Mouse (Mus musculus): ENCODE data around the gene Ccdc8.

Gene Ccdc8

GRCm38 (mm10) chr7:17009326-17010009 is 17.0 kb downstream of the Ccdc8 start:
- no peak for DNase-seq (ENCODE audit: low read depth, low spot score)

GRCm38 (mm10) chr7:17010010-17010347 is 17.5 kb downstream of the Ccdc8 start:
- DNase-seq (ENCODE audit: low read depth, low spot score), result no peak

GRCm38 (mm10) chr7:17011909-17012590 is 19.5 kb downstream of the Ccdc8 start:
- no peak for DNase-seq (ENCODE audit: low read depth, low spot score)

- no peak for DNase-seq (ENCODE audit: low read depth, low spot score)
These were observed 22.9 kb downstream of the Ccdc8 start for GRCm38 (mm10) chr7:17015381-17015780.

GRCm38 (mm10) chr7:17017036-17017435 is 24.5 kb downstream of the Ccdc8 start:
- DNase-seq (ENCODE audit: low read depth, low spot score), result no peak

- DNase-seq (ENCODE audit: low read depth, low spot score), result no peak
These were observed 25.4 kb downstream of the Ccdc8 start for GRCm38 (mm10) chr7:17017921-17018320.

GRCm38 (mm10) chr7:17019426-17020166 is 27.1 kb downstream of the Ccdc8 start:
- no peak for DNase-seq (ENCODE audit: low read depth, low spot score)

- DNase-seq (ENCODE audit: low read depth, low spot score), result no peak
These were observed 29.7 kb downstream of the Ccdc8 start for GRCm38 (mm10) chr7:17022176-17022575.

- DNase-seq (ENCODE audit: low read depth, low spot score), result no peak
These were observed 31.2 kb downstream of the Ccdc8 start for GRCm38 (mm10) chr7:17023701-17024100.

- no peak for DNase-seq (ENCODE audit: low read depth, low spot score)
These were observed 31.6 kb downstream of the Ccdc8 start for GRCm38 (mm10) chr7:17024141-17024540.

- no peak for DNase-seq (ENCODE audit: low read depth, low spot score)
These were observed 32.5 kb downstream of the Ccdc8 start for GRCm38 (mm10) chr7:17024814-17025504.

- DNase-seq (ENCODE audit: low read depth, low spot score), result no peak
These were observed 33.0 kb downstream of the Ccdc8 start for GRCm38 (mm10) chr7:17025505-17025894.

GRCm38 (mm10) chr7:17025896-17026622 is 33.6 kb downstream of the Ccdc8 start:
- DNase-seq (ENCODE audit: low read depth, low spot score), result no peak

- peak; percentile 89 for DNase-seq (ENCODE audit: low read depth, low spot score)
These were observed 34.4 kb downstream of the Ccdc8 start for GRCm38 (mm10) chr7:17026710-17027587.

- DNase-seq (ENCODE audit: low read depth, low spot score), result peak; percentile 93
These were observed 35.3 kb downstream of the Ccdc8 start, which contains the start of gene Ppp5c for GRCm38 (mm10) chr7:17027588-17028343. Ppp5c (minus strand) TSS chr7:17027924.

- DNase-seq (ENCODE audit: low read depth, low spot score), result no peak
These were observed 36.4 kb downstream of the Ccdc8 start for GRCm38 (mm10) chr7:17028923-17029322.

- no peak for DNase-seq (ENCODE audit: low read depth, low spot score)
These were observed 37.7 kb downstream of the Ccdc8 start for GRCm38 (mm10) chr7:17030239-17030638.

- DNase-seq (ENCODE audit: low read depth, low spot score), result no peak
These were observed 45.6 kb downstream of the Ccdc8 start for GRCm38 (mm10) chr7:17038018-17038695.

- no peak for DNase-seq (ENCODE audit: low read depth, low spot score)
These were observed 46.9 kb downstream of the Ccdc8 start for GRCm38 (mm10) chr7:17039373-17039772.

All from R1 (cell line).